ENCODE assay signal across 9 mouse cellular contexts in genomic region chr4:101254015-101254414, GRCm38 (mm10). TPM values are rescaled to one million over a fixed set of nuclear protein-coding genes. Genes with fewer than 3 reads are reported as not detected.
DNase-seq lines count a peak whose midpoint lies in the region; ATAC-seq and TF ChIP-seq lines count a peak whose summit lies in the region.
"Had no signal": no experiment of that assay in that cellular context is flagged by ENCODE, and none has a peak within 500 bp of the region (broad histone marks: within the 10 kb centered on the region; RNA-seq: fewer than 3 reads in every experiment).

No protein-coding gene starts in this region.

- H3K27ac ChIP-seq in liver, embryonic 14.5 days: peak overlapping the region; percentile 20; the same call in 1 of the 2 replicates
- H3K27ac ChIP-seq in hindbrain, postnatal 0 days: no peak overlapping the region

- ATAC-seq in erythroblast, adult 5-6 weeks (replicated peaks; ENCODE audit: low FRiP score, poor library complexity, severe bottlenecking): 0 out of 2 replicates have a peak, but pooled peaks have one; percentile 18
- ATAC-seq in liver, embryonic 14.5 days (ENCODE audit: insufficient read depth): no peak
- no peak for ATAC-seq in hindbrain, postnatal 0 days
- ATAC-seq: hindbrain, embryonic 16.5 days had no signal

- H3K4me2 ChIP-seq in liver, embryonic 14.5 days (ENCODE audit: low read depth): peak overlapping the region; percentile 32
- no peak overlapping the region for H3K4me2 ChIP-seq in hindbrain, postnatal 0 days (ENCODE audit: low read depth, low read length)

- peak overlapping the region; percentile 23 for H3K9ac ChIP-seq in liver, embryonic 14.5 days (replicated peaks)
- no peak overlapping the region for H3K9ac ChIP-seq in hindbrain, postnatal 0 days (replicated peaks; ENCODE audit: low read length)

- DNase-seq in lung, adult 18-20 months: peak; percentile 25 to 37
- DNase-seq in lung, postnatal 14 days: no peak
- no peak for DNase-seq in liver, embryonic 14.5 days (ENCODE audit: low read depth in 3 of 3, low spot score in 3 of 3)
- DNase-seq in thymus, postnatal 0 days (ENCODE audit: low spot score): peak; percentile 57
- no peak for DNase-seq in gastrocnemius, postnatal 14 days
- DNase-seq in hindbrain, postnatal 0 days (ENCODE audit: low spot score): no peak
- no peak for DNase-seq in cerebellum, postnatal 4 days (ENCODE audit: low spot score in 2 of 2)

- TF ChIP-seq EP300 in liver, embryonic 14.5 days (IDR thresholded peaks at IDR 0.05; ENCODE audit: low read depth): no peak

- 31% methylated on average over 7 of the region's 7 CpGs for WGBS in liver, embryonic 14.5 days (ENCODE audit: insufficient replicate concordance)
- WGBS in hindbrain, postnatal 0 days: 89% methylated on average over 7 of the region's 7 CpGs

- intact Hi-C loops in gastrocnemius, postnatal 14 days (cut with DNase I; ENCODE audit: low total_unique reads): no loop called here

- no peak for TF ChIP-seq CTCF in liver, embryonic 14.5 days (IDR thresholded peaks at IDR 0.05; ENCODE audit: low read depth)
- TF ChIP-seq CTCF in hindbrain, postnatal 0 days (IDR thresholded peaks at IDR 0.05; ENCODE audit: low read depth): no peak

- H3K4me3 ChIP-seq in liver, embryonic 14.5 days (ENCODE audit: insufficient read depth in 1 of 2, low read depth in 2 of 2, low read length in 2 of 2): no peak overlapping the region
- H3K4me3 ChIP-seq in hindbrain, postnatal 0 days (ENCODE audit: low read length): no peak overlapping the region

- no peaks in the 10 kb centered on the region for H3K36me3 ChIP-seq in liver, embryonic 14.5 days (replicated peaks; ENCODE audit: control insufficient read depth, insufficient read depth, low read depth)
- no peaks in the 10 kb centered on the region for H3K36me3 ChIP-seq in hindbrain, postnatal 0 days (ENCODE audit: insufficient read depth, low read length)

- no peaks in the 10 kb centered on the region for H3K9me3 ChIP-seq in liver, embryonic 14.5 days (ENCODE audit: control insufficient read depth, low read length)
- no peaks in the 10 kb centered on the region for H3K9me3 ChIP-seq in hindbrain, postnatal 0 days (ENCODE audit: low read length)

- peaks cover 44 to 51% of the 10 kb centered on the region in 2 experiments for H3K4me1 ChIP-seq in liver, embryonic 14.5 days (replicated peaks; ENCODE audit: control insufficient read depth in 2 of 2, insufficient read depth in 2 of 2, low read length in 1 of 2)
- no peaks in the 10 kb centered on the region for H3K4me1 ChIP-seq in hindbrain, postnatal 0 days (ENCODE audit: insufficient read depth, low read length)

- H3K27me3 ChIP-seq in liver, embryonic 14.5 days (ENCODE audit: control insufficient read depth, insufficient read depth, low read length): no peaks in the 10 kb centered on the region
- H3K27me3 ChIP-seq in hindbrain, postnatal 0 days (ENCODE audit: insufficient read depth, low read length): no peaks in the 10 kb centered on the region

RNA-seq across cellular contexts. Expression of gene Jak1, which starts 11.1 kb away (rescaled TPM):
- total RNA-seq in erythroblast, adult 5-6 weeks (2015; ENCODE audit: low replicate concordance): 84.9 and 102 TPM in 2 replicates
- 85.2 and 101 TPM in 2 replicates for total RNA-seq in erythroblast, adult 5-6 weeks (2017; ENCODE audit: low replicate concordance)
- polyA plus RNA-seq in liver, embryonic 14.5 days (2012; rRNA removed): 13.0 and 19.8 TPM in 2 replicates
- polyA plus RNA-seq in liver, embryonic 14.5 days (2014; fragmentation: Nextera tagmentation; extraction: Ambion mirVana): 38.2 and 43.2 TPM in 2 replicates
- polyA plus RNA-seq in thymus, postnatal 0 days (2015; fragmentation: Nextera tagmentation; extraction: Ambion mirVana): 146 and 151 TPM in 2 replicates
- 100 to 1,000 TPM in 1 of 2 experiments, 10 to 100 TPM in 1; 96.6 to 108 TPM for total RNA-seq in gastrocnemius, postnatal 14 days (2021)
- total RNA-seq in hindbrain, postnatal 0 days (2014; rRNA removed): 63.1 and 79.4 TPM in 2 replicates
- 106 and 112 TPM in 2 replicates for polyA plus RNA-seq in hindbrain, postnatal 0 days (2015; fragmentation: Nextera tagmentation; extraction: Ambion mirVana)

Comparison
In these comparisons a context has a peak if more than half of its experiments do, and no peak if none do; other contexts are left out.
1. DNase-seq: peak in lung, adult 18-20 months (2 of 2) and thymus, postnatal 0 days (single experiment); none in lung, postnatal 14 days (single experiment), liver, embryonic 14.5 days (0 of 3), gastrocnemius, postnatal 14 days (single experiment), hindbrain, postnatal 0 days (single experiment) and cerebellum, postnatal 4 days (0 of 2).